Mouse (Mus musculus) heart, embryonic 12.5 days (tissue): ENCODE results near the gene Olfr808. TPM values are rescaled to one million over a fixed set of nuclear protein-coding genes. Genes with fewer than 3 reads are reported as not detected.

Experiments
- ATAC-seq: fragments of 200-750 bp; cut with Nextera tagmentation; 2 replicates; pipeline ENCODE4 v1.8.0; 2017; ENCODE audit warnings: moderate TSS enrichment, moderate library complexity; ENCODE audit not compliant: insufficient number of reproducible peaks, low FRiP score
- H3K27ac ChIP-seq: fragments of 300-500 bp; sonication (generic); 2 replicates; pipeline ENCODE4 v1.5.1; 2016; ENCODE audit warnings: mild to moderate bottlenecking, moderate library complexity; ENCODE audit not compliant: poor library complexity, severe bottlenecking
- H3K27me3 ChIP-seq: fragments of 300-500 bp; sonication (generic); replicated peaks from 2 replicates; pipeline ENCODE4 v1.6.1; 2016; ENCODE audit warnings: mild to moderate bottlenecking, moderate library complexity
- H3K36me3 ChIP-seq: fragments of 300-500 bp; sonication (generic); 2 replicates; pipeline ENCODE4 v1.6.1; 2016; ENCODE audit warnings: mild to moderate bottlenecking, moderate library complexity
- H3K4me1 ChIP-seq: fragments of 300-500 bp; sonication (generic); replicated peaks from 2 replicates; pipeline ENCODE4 v1.6.1; 2016; ENCODE audit warnings: mild to moderate bottlenecking
- H3K4me2 ChIP-seq: fragments of 300-500 bp; sonication (generic); 2 replicates; pipeline ENCODE4 v1.6.1; 2016; ENCODE audit warnings: mild to moderate bottlenecking, moderate library complexity
- H3K4me3 ChIP-seq: fragments of 300-500 bp; sonication (generic); 2 replicates; pipeline ENCODE4 v1.5.1; 2016; ENCODE audit warnings: mild to moderate bottlenecking
- H3K9ac ChIP-seq: fragments of 300-500 bp; sonication (generic); 2 replicates; pipeline ENCODE4 v1.6.1; 2016; ENCODE audit warnings: mild to moderate bottlenecking, moderate library complexity
- H3K9me3 ChIP-seq: fragments of 300-500 bp; sonication (generic); replicated peaks from 2 replicates; pipeline ENCODE4 v1.6.1; 2016; ENCODE audit warnings: mild to moderate bottlenecking, moderate library complexity
- WGBS: fragments of 180-500 bp; shearing (Covaris S2); methylation state at CpG from one replicate; pipeline ENCODE4 v1.1.7; 2016; 5-methylcytosine and 5-hydroxymethylcytosine counted together
- microRNA-seq: library from miRNA; unstranded; fragments of <30 nt; microRNA quantifications from one replicate; pipeline ENCODE4, GENCODE M21; 2017
- polyA plus RNA-seq: library from polyadenylated mRNA; unstranded; fragments of >200 nt; fragmentation: Nextera tagmentation; extraction: Ambion mirVana; gene quantifications from 2 replicates; pipeline ENCODE4 v1.2.1, GENCODE M21; 2016

Olfr808 gene
- polyA plus RNA-seq = not detected in 2 replicates

DNA sequence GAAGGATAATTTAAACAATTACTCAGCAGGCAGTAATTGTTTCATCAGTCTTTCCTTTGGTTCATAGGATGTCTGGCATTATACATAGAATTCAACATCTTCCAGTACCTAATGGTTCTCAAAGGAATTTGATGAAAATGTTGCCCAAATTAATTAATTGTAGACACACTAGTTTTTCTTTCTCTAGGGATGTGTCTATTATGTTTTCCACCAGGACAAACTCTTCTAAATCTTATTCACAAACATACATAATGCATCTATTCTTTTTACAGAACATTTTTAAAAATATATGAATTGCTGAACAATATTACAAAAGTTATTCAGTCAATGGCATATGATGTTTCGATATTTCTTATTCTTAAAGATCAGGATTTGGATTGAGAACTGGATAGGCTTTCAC is at the start of gene Olfr808:
Olfr808 (plus strand) TSS at position 301 of the 400 bp plus-strand sequence.
- Histone ChIP-seq H3K4me2 (no peak within 1 kb of the TSS), H3K9ac (no peak within 1 kb of the TSS), H3K4me1 (no peaks in the 10 kb centered on the region), H3K27ac (no peak within 1 kb of the TSS), H3K27me3 (no peaks in the 10 kb centered on the region), H3K4me3 (no peak within 1 kb of the TSS), H3K36me3 (no peaks in the 10 kb centered on the region), H3K9me3 (no peaks in the 10 kb centered on the region)
- WGBS = 79% methylated on average over 1 of the region's 1 CpGs
- ATAC-seq = no peak

DNA sequence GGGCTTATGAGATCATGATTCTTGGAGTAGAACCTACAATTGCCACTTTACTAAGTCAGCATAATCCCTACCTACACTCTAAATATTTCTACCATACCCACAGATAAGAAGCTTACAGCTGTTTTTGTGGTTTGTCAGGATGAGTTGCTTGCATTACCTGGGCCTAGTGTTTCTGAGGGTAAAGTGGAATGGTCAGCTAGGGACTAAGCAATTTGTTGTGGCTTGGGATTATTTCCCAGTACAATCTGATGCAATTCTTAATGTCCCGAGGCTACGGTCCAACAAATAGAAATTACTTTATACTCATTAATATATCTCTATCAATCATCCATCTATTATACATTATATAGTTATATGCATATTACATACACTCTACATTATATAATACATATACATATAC is 36.0 kb upstream of the Olfr808 start, which contains the start of gene Olfr805:
Olfr805 (minus strand) TSS at position 101 of the 400 bp plus-strand sequence.
- Histone ChIP-seq H3K4me1 (no peaks in the 10 kb centered on the region), H3K4me3 (no peak within 1 kb of the TSS), H3K4me2 (no peak within 1 kb of the TSS), H3K9me3 (0 out of 2 replicates have a peak, but pooled peaks cover 7% of the 10 kb centered on the region), H3K27ac (no peak within 1 kb of the TSS), H3K9ac (no peak within 1 kb of the TSS), H3K36me3 (no peaks in the 10 kb centered on the region), H3K27me3 (no peaks in the 10 kb centered on the region)
- ATAC-seq = no peak
- 99% methylated on average over 2 of the region's 2 CpGs for WGBS

GRCm38 (mm10) chr10:129741821-129742220 is 23.5 kb upstream of the Olfr808 start, which contains the start of gene Olfr806:
TSS of gene Olfr806 (minus strand) at chr10:129741921.
- H3K27ac ChIP-seq = no peak within 1 kb of the TSS
- no peak for ATAC-seq
- no peaks in the 10 kb centered on the region for H3K27me3 ChIP-seq

GRCm38 (mm10) chr10:129757693-129758092 is 7.6 kb upstream of the Olfr808 start, which contains the start of gene Olfr807:
TSS of gene Olfr807 (minus strand) at chr10:129757793.
- WGBS = 75% methylated on average over 1 of the region's 1 CpGs
- H3K9ac ChIP-seq = no peak within 1 kb of the TSS
- no peak for ATAC-seq

More at GRCm38 (mm10) chr10:129741821-129742220, 23.5 kb upstream of the Olfr808 start, which contains the start of gene Olfr806:
- H3K4me2 ChIP-seq = no peak within 1 kb of the TSS
- H3K4me1 ChIP-seq = no peaks in the 10 kb centered on the region
- H3K9ac ChIP-seq = no peak within 1 kb of the TSS
- H3K36me3 ChIP-seq = no peaks in the 10 kb centered on the region
- H3K9me3 ChIP-seq = 0 out of 2 replicates have a peak, but pooled peaks cover 3% of the 10 kb centered on the region
- no peak within 1 kb of the TSS for H3K4me3 ChIP-seq

DNA sequence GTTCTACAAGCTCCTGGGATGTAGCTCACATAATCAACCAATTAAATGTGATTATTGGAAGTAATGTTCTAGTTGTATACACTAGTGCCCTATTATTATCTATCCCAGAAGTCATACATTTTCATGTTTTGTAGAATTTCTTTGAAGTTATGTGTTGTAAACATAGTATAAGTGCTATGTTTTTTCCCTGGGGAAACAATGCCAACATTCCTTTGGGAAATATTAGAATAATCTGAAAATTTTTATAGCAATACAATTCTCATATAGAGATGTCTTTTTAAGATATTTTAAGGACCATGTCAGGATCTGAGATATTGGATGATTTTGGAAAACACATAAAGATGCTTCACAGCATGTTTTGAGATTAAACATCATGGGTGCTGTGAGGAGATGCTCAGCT is 9.1 kb downstream of the Olfr808 start, which contains the start of gene Olfr809:
Olfr809 (plus strand) TSS at position 301 of the 400 bp plus-strand sequence.
- no peak within 1 kb of the TSS for H3K27ac ChIP-seq
- no peaks in the 10 kb centered on the region for H3K27me3 ChIP-seq
- no peak within 1 kb of the TSS for H3K4me2 ChIP-seq
- H3K9me3 ChIP-seq = no peaks in the 10 kb centered on the region
- no peak within 1 kb of the TSS for H3K9ac ChIP-seq
- H3K36me3 ChIP-seq = no peaks in the 10 kb centered on the region
- no peak within 1 kb of the TSS for H3K4me3 ChIP-seq
- H3K4me1 ChIP-seq = no peaks in the 10 kb centered on the region
- no peak for ATAC-seq

More at GRCm38 (mm10) chr10:129757693-129758092, 7.6 kb upstream of the Olfr808 start, which contains the start of gene Olfr807:
- Histone ChIP-seq H3K4me2 (no peak within 1 kb of the TSS), H3K4me1 (no peaks in the 10 kb centered on the region), H3K27me3 (no peaks in the 10 kb centered on the region), H3K36me3 (no peaks in the 10 kb centered on the region), H3K27ac (no peak within 1 kb of the TSS), H3K4me3 (no peak within 1 kb of the TSS), H3K9me3 (no peaks in the 10 kb centered on the region)

- no peaks in the 10 kb centered on the region for H3K9me3 ChIP-seq
- no peak overlapping the region for H3K9ac ChIP-seq
- no peak overlapping the region for H3K4me3 ChIP-seq
- no peak overlapping the region for H3K4me2 ChIP-seq
- H3K36me3 ChIP-seq = no peaks in the 10 kb centered on the region
- ATAC-seq = no peak
- H3K27ac ChIP-seq = no peak overlapping the region
- H3K27me3 ChIP-seq = no peaks in the 10 kb centered on the region
- no peaks in the 10 kb centered on the region for H3K4me1 ChIP-seq
Measured at GRCm38 (mm10) chr10:129778123-129778522, 12.8 kb downstream of the Olfr808 start.

GRCm38 (mm10) chr10:129794817-129795216 is 29.5 kb downstream of the Olfr808 start, which contains the start of gene Olfr810:
TSS of gene Olfr810 (minus strand) at chr10:129794917.
- no peak within 1 kb of the TSS for H3K9ac ChIP-seq
- H3K27ac ChIP-seq = no peak within 1 kb of the TSS
- H3K36me3 ChIP-seq = no peaks in the 10 kb centered on the region
- ATAC-seq = no peak
- H3K4me2 ChIP-seq = no peak within 1 kb of the TSS
- H3K27me3 ChIP-seq = no peaks in the 10 kb centered on the region
- no peaks in the 10 kb centered on the region for H3K4me1 ChIP-seq
- no peaks in the 10 kb centered on the region for H3K9me3 ChIP-seq
- no peak within 1 kb of the TSS for H3K4me3 ChIP-seq

- Histone ChIP-seq H3K9ac (no peak within 1 kb of the TSS), H3K4me1 (no peaks in the 10 kb centered on the region), H3K36me3 (no peaks in the 10 kb centered on the region), H3K27me3 (no peaks in the 10 kb centered on the region), H3K4me3 (no peak within 1 kb of the TSS), H3K9me3 (no peaks in the 10 kb centered on the region), H3K4me2 (no peak within 1 kb of the TSS), H3K27ac (no peak within 1 kb of the TSS)
- WGBS = 73% methylated on average over 4 of the region's 4 CpGs
- no peak for ATAC-seq
Measured at GRCm38 (mm10) chr10:129804296-129804695, 39.0 kb downstream of the Olfr808 start, which contains the start of gene Olfr811. TSS of gene Olfr811 (minus strand) at chr10:129804396.

Small RNA genes within 50 kb of the gene (microRNA-seq; reads per million reads assigned to microRNA genes)
- not detected for gene Gm24485

Other genes starting within 250 kb of the Olfr808 start
- gene Olfr791, start 243.7 kb upstream of the Olfr808 start, polyA plus RNA-seq = not detected in 2 replicates
- not detected in 2 replicates for gene Olfr792, start 226.3 kb upstream of the Olfr808 start, polyA plus RNA-seq
- not detected in 2 replicates for gene Olfr794, start 197.8 kb upstream of the Olfr808 start, polyA plus RNA-seq
- not detected in 2 replicates for gene Olfr796, start 152.9 kb upstream of the Olfr808 start, polyA plus RNA-seq
- not detected in 2 replicates for gene Olfr798, start 137.5 kb upstream of the Olfr808 start, polyA plus RNA-seq
- gene Olfr799, start 128.0 kb upstream of the Olfr808 start, polyA plus RNA-seq = not detected in 2 replicates
- gene Olfr800, start 107.8 kb upstream of the Olfr808 start, polyA plus RNA-seq = not detected in 2 replicates
- gene Olfr801, start 91.6 kb upstream of the Olfr808 start, polyA plus RNA-seq = not detected in 2 replicates
- not detected in 2 replicates for gene Olfr802, start 77.3 kb upstream of the Olfr808 start, polyA plus RNA-seq
- not detected in 2 replicates for gene Olfr803, start 71.2 kb upstream of the Olfr808 start, polyA plus RNA-seq
- not detected in 2 replicates for gene Olfr804, start 62.3 kb upstream of the Olfr808 start, polyA plus RNA-seq
- not detected in 2 replicates for gene Olfr805, start 36.1 kb upstream of the Olfr808 start, polyA plus RNA-seq
- not detected in 2 replicates for gene Olfr806, start 23.6 kb upstream of the Olfr808 start, polyA plus RNA-seq
- not detected in 2 replicates for gene Olfr807, start 7.7 kb upstream of the Olfr808 start, polyA plus RNA-seq
- not detected in 2 replicates for gene Olfr809, start 9.2 kb downstream of the Olfr808 start, polyA plus RNA-seq
- not detected in 2 replicates for gene Olfr810, start 29.4 kb downstream of the Olfr808 start, polyA plus RNA-seq
- gene Olfr811, start 38.9 kb downstream of the Olfr808 start, polyA plus RNA-seq = not detected in 2 replicates
- not detected in 2 replicates for gene Olfr812, start 80.6 kb downstream of the Olfr808 start, polyA plus RNA-seq
- gene Olfr813, start 89.9 kb downstream of the Olfr808 start, polyA plus RNA-seq = not detected in 2 replicates
- not detected in 2 replicates for gene Olfr814, start 114.4 kb downstream of the Olfr808 start, polyA plus RNA-seq
- not detected in 2 replicates for gene Olfr815, start 140.4 kb downstream of the Olfr808 start, polyA plus RNA-seq
- gene Olfr816, start 150.1 kb downstream of the Olfr808 start, polyA plus RNA-seq = not detected in 2 replicates
- gene Olfr818, start 183.6 kb downstream of the Olfr808 start, polyA plus RNA-seq = not detected in 2 replicates
- gene Olfr819, start 201.8 kb downstream of the Olfr808 start, polyA plus RNA-seq = not detected in 2 replicates
- not detected in 2 replicates for gene Olfr247, start 210.7 kb downstream of the Olfr808 start, polyA plus RNA-seq
- not detected in 2 replicates for gene Gm10310, start 219.6 kb downstream of the Olfr808 start, polyA plus RNA-seq
- gene Olfr820, start 247.1 kb downstream of the Olfr808 start, polyA plus RNA-seq = not detected in 2 replicates